Mouse (Mus musculus) erythroid progenitor cell, adult 5-6 weeks (primary cell): ENCODE measurements around the gene Kctd12. TPM values are rescaled to one million over a fixed set of nuclear protein-coding genes. Genes with fewer than 3 reads are reported as not detected.

Experiments used
- ATAC-seq: replicated peaks from 2 replicates; pipeline ENCODE4 v1.8.0; 2016; ENCODE audit warnings: moderate number of reproducible peaks, mild to moderate bottlenecking, moderate TSS enrichment, inconsistent platforms; ENCODE audit not compliant: poor library complexity, low FRiP score, severe bottlenecking
- total RNA-seq, 2 experiments: library from RNA; stranded (forward) in 1 of 2; stranded (reverse) in 1 of 2; fragments of 150-400 nt in 1 of 2; fragments of 186-747, 209-891 nt in 1 of 2; gene quantifications; 2 replicates each; pipeline versions ENCODE4 v1.2.3 to v1.2.4; 2015 to 2017; ENCODE audit warnings: low replicate concordance in 2 of 2

The Kctd12 gene
- total RNA-seq, 2 experiments from 2014 or later = 19.2 to 67.9 TPM

- no peak for ATAC-seq
These were observed 13.6 kb downstream of the Kctd12 start for GRCm38 (mm10) chr14:102968824-102969223.

- ATAC-seq = no peak
These were observed 16.2 kb downstream of the Kctd12 start for GRCm38 (mm10) chr14:102966241-102966640.

GRCm38 (mm10) chr14:102965841-102966240 is 16.6 kb downstream of the Kctd12 start:
- no peak for ATAC-seq

- ATAC-seq = no peak
These were observed 20.4 kb downstream of the Kctd12 start for GRCm38 (mm10) chr14:102962019-102962418.

- ATAC-seq = no peak
These were observed 28.9 kb downstream of the Kctd12 start for GRCm38 (mm10) chr14:102953511-102953910.

GRCm38 (mm10) chr14:102951974-102952373 is 30.5 kb downstream of the Kctd12 start:
- no peak for ATAC-seq

- no peak for ATAC-seq
These were observed 34.6 kb downstream of the Kctd12 start for GRCm38 (mm10) chr14:102947796-102948195.

- no peak for ATAC-seq
These were observed 40.1 kb downstream of the Kctd12 start for GRCm38 (mm10) chr14:102942222-102942843.

GRCm38 (mm10) chr14:102934878-102935277 is 47.6 kb downstream of the Kctd12 start:
- no peak for ATAC-seq

GRCm38 (mm10) chr14:102930933-102931332 is 51.5 kb downstream of the Kctd12 start:
- ATAC-seq = no peak

GRCm38 (mm10) chr14:102929545-102929944 is 52.9 kb downstream of the Kctd12 start:
- ATAC-seq = no peak

GRCm38 (mm10) chr14:102927847-102928466 is 54.5 kb downstream of the Kctd12 start:
- ATAC-seq = no peak

Other genes starting within 250 kb of the Kctd12 start
- 0.84 TPM in 1 of 2 replicates, not detected in the other for gene Acod1, start 64.3 kb upstream of the Kctd12 start, total RNA-seq (2015; ENCODE audit: low replicate concordance)
- 0.26 TPM in 1 of 2 replicates, not detected in the other for gene Acod1, start 64.3 kb upstream of the Kctd12 start, total RNA-seq (2017; ENCODE audit: low replicate concordance)
- gene Cln5, start 87.6 kb upstream of the Kctd12 start, total RNA-seq (2015; ENCODE audit: low replicate concordance) = 14.4 and 17.6 TPM in 2 replicates
- gene Cln5, start 87.6 kb upstream of the Kctd12 start, total RNA-seq (2017; ENCODE audit: low replicate concordance) = 8.9 and 11.4 TPM in 2 replicates
- gene Fbxl3, start 116.9 kb upstream of the Kctd12 start, total RNA-seq (2015; ENCODE audit: low replicate concordance) = 36.9 and 41.8 TPM in 2 replicates
- 65.7 and 103 TPM in 2 replicates for gene Fbxl3, start 116.9 kb upstream of the Kctd12 start, total RNA-seq (2017; ENCODE audit: low replicate concordance)